Mouse (Mus musculus): ENCODE data around the gene Shank1. TPM values are rescaled to one million over a fixed set of nuclear protein-coding genes. Genes with fewer than 3 reads are reported as not detected.

Shank1 gene
- polyA plus RNA-seq, 1 experiment = 0.10 TPM

- TF ChIP-seq TCF12 (IDR thresholded peaks at IDR 0.05; ENCODE audit: insufficient read depth, poor library complexity, severe bottlenecking) = no peak
- TF ChIP-seq REST (IDR thresholded peaks at IDR 0.05; ENCODE audit: insufficient read depth, insufficient read length) = no peak
- TF ChIP-seq CEBPB (IDR thresholded peaks at IDR 0.05; ENCODE audit: insufficient read depth, poor library complexity, severe bottlenecking) = no peak
- TF ChIP-seq TCF3 (IDR thresholded peaks at IDR 0.05; ENCODE audit: insufficient read length, low read depth) = no peak
- TF ChIP-seq USF1 (IDR thresholded peaks at IDR 0.05; ENCODE audit: low read depth) = no peak
- TF ChIP-seq POLR2A (IDR thresholded peaks at IDR 0.05; ENCODE audit: insufficient read length, low read depth) = no peak
- TF ChIP-seq MAX (IDR thresholded peaks at IDR 0.05; ENCODE audit: low read depth) = no peak
- no peak for TF ChIP-seq MYOG (IDR thresholded peaks at IDR 0.05; ENCODE audit: control insufficient read depth in 1 of 3, insufficient read depth in 1 of 3, insufficient read length in 2 of 3, low read depth in 2 of 3)
- TF ChIP-seq MYOD1 (IDR thresholded peaks at IDR 0.05; ENCODE audit: control insufficient read depth in 1 of 3, insufficient read length in 2 of 3, low read depth in 2 of 3) = no peak
- no peak for TF ChIP-seq POLR2AphosphoS2 (IDR thresholded peaks at IDR 0.05; ENCODE audit: insufficient read length, low read depth)
- no peak for TF ChIP-seq E2F4 (IDR thresholded peaks at IDR 0.05; ENCODE audit: insufficient read depth)
- no peak for TF ChIP-seq SRF (IDR thresholded peaks at IDR 0.05; ENCODE audit: control insufficient read depth, insufficient read length, low read depth)
- Histone ChIP-seq H3K36me3 (ENCODE audit: control insufficient read depth, insufficient read depth) (no peaks in the 10 kb centered on the region), H3K4me3 (no peak overlapping the region), H3K79me2 (ENCODE audit: control insufficient read depth, insufficient read depth) (no peaks in the 10 kb centered on the region), H3ac (ENCODE audit: control insufficient read depth, insufficient read length) (no peak overlapping the region), H3K27me3 (ENCODE audit: control insufficient read depth, insufficient read depth, insufficient read length) (peaks cover 57% of the 10 kb centered on the region), H3K4me2 (ENCODE audit: low read depth) (no peak overlapping the region)
Observed at GRCm38 (mm10) chr7:44274096-44274495, 36.0 kb upstream of the Shank1 start.

DNA sequence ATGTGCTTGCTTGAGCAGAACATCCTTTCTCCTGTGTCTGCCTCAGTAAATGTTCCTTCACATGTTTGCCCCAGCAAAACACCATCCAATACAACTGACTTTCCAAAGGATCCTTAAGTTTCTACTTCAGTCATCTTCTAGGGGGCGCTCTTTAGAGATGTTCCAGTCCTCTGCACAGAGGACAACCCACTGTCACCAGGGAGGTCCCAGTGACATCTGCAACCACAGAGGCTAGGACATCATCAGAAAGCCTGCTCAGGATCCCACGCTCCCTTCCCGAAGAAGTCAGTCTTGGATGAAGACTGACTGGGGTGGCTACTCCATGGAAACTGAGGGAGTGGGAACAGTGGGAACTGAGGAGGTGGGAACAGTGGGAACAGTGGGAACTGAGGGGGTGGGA is 34.5 kb upstream of the Shank1 start:
- H3K4me3 ChIP-seq = no peak overlapping the region

DNA sequence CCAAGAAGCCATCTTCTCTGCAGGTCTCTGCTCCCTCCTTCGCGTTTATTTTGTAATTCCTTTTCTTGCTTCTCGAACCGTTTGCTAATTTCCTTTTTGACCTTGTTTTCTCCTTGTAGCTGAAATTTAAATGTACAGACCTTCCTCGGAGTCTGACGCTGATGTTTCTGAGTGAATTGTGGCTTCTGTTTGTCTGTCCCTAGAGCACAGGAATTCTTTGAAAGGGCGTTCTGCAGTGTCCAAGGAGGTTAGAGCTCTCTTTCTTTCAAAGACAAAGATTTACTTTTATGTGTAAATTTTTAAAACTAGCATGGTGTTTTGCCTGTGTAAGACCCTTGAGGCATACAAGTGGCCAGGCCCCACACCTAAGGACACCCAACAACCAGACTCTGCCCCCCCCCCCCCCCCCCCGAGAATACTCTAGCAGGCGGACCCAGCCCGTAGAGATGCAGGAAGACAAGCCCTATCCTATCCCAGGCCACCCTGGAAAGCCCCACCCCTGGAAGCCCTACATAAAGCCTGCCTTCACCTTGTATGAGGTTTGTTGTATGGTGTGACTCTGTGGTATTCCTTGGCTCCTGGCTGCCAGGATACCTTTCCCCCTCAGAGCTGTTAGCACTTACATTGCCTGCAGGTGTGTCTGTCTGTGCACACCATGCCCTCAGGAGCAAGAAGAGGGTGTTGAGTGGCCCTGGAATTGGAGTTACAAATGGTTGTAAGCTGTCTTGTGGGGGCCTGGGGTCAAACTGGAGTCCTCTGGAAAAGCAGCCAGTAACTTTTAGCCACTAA is 33.4 kb upstream of the Shank1 start:
- Histone ChIP-seq H3K36me3 (ENCODE audit: control insufficient read depth, insufficient read depth) (no peaks in the 10 kb centered on the region), H3K4me3 (no peak overlapping the region), H3ac (ENCODE audit: control insufficient read depth, insufficient read length) (no peak overlapping the region), H3K27me3 (ENCODE audit: control insufficient read depth, insufficient read depth, insufficient read length) (peaks cover 58% of the 10 kb centered on the region), H3K4me2 (ENCODE audit: low read depth) (no peak overlapping the region), H3K79me2 (ENCODE audit: control insufficient read depth, insufficient read depth) (no peaks in the 10 kb centered on the region)
- TF ChIP-seq E2F4 (IDR thresholded peaks at IDR 0.05; ENCODE audit: insufficient read depth) = no peak
- no peak for TF ChIP-seq USF1 (IDR thresholded peaks at IDR 0.05; ENCODE audit: low read depth)
- no peak for TF ChIP-seq TCF12 (IDR thresholded peaks at IDR 0.05; ENCODE audit: insufficient read depth, poor library complexity, severe bottlenecking)
- no peak for TF ChIP-seq POLR2AphosphoS2 (IDR thresholded peaks at IDR 0.05; ENCODE audit: insufficient read length, low read depth)
- no peak for TF ChIP-seq MAX (IDR thresholded peaks at IDR 0.05; ENCODE audit: low read depth)
- no peak for TF ChIP-seq MYOG (IDR thresholded peaks at IDR 0.05; ENCODE audit: control insufficient read depth in 1 of 3, insufficient read depth in 1 of 3, insufficient read length in 2 of 3, low read depth in 2 of 3)
- no peak for TF ChIP-seq MYOD1 (IDR thresholded peaks at IDR 0.05; ENCODE audit: control insufficient read depth in 1 of 3, insufficient read length in 2 of 3, low read depth in 2 of 3)
- TF ChIP-seq CEBPB (IDR thresholded peaks at IDR 0.05; ENCODE audit: insufficient read depth, poor library complexity, severe bottlenecking) = no peak
- TF ChIP-seq SRF (IDR thresholded peaks at IDR 0.05; ENCODE audit: control insufficient read depth, insufficient read length, low read depth) = no peak
- TF ChIP-seq TCF3 (IDR thresholded peaks at IDR 0.05; ENCODE audit: insufficient read length, low read depth) = no peak
- TF ChIP-seq REST (IDR thresholded peaks at IDR 0.05; ENCODE audit: insufficient read depth, insufficient read length) = no peak
- TF ChIP-seq POLR2A (IDR thresholded peaks at IDR 0.05; ENCODE audit: insufficient read length, low read depth) = no peak

More for the DNA sequence above, 34.5 kb upstream of the Shank1 start:
- no peak overlapping the region for H3ac ChIP-seq (ENCODE audit: control insufficient read depth, insufficient read length)
- peaks cover 56% of the 10 kb centered on the region for H3K27me3 ChIP-seq (ENCODE audit: control insufficient read depth, insufficient read depth, insufficient read length)
- H3K4me2 ChIP-seq (ENCODE audit: low read depth) = no peak overlapping the region
- H3K36me3 ChIP-seq (ENCODE audit: control insufficient read depth, insufficient read depth) = no peaks in the 10 kb centered on the region
- H3K79me2 ChIP-seq (ENCODE audit: control insufficient read depth, insufficient read depth) = no peaks in the 10 kb centered on the region
- TF ChIP-seq REST (IDR thresholded peaks at IDR 0.05; ENCODE audit: insufficient read depth, insufficient read length) = no peak
- TF ChIP-seq POLR2A (IDR thresholded peaks at IDR 0.05; ENCODE audit: insufficient read length, low read depth) = no peak
- TF ChIP-seq MAX (IDR thresholded peaks at IDR 0.05; ENCODE audit: low read depth) = no peak
- no peak for TF ChIP-seq CEBPB (IDR thresholded peaks at IDR 0.05; ENCODE audit: insufficient read depth, poor library complexity, severe bottlenecking)
- TF ChIP-seq TCF12 (IDR thresholded peaks at IDR 0.05; ENCODE audit: insufficient read depth, poor library complexity, severe bottlenecking) = no peak
- TF ChIP-seq MYOG (IDR thresholded peaks at IDR 0.05; ENCODE audit: control insufficient read depth in 1 of 3, insufficient read depth in 1 of 3, insufficient read length in 2 of 3, low read depth in 2 of 3) = no peak

GRCm38 (mm10) chr7:44277250-44277622 is 32.8 kb upstream of the Shank1 start:
- no peak for TF ChIP-seq MYOG (IDR thresholded peaks at IDR 0.05; ENCODE audit: control insufficient read depth in 1 of 3, insufficient read depth in 1 of 3, insufficient read length in 2 of 3, low read depth in 2 of 3)
- no peak for TF ChIP-seq TCF3 (IDR thresholded peaks at IDR 0.05; ENCODE audit: insufficient read length, low read depth)
- no peak for TF ChIP-seq MAX (IDR thresholded peaks at IDR 0.05; ENCODE audit: low read depth)
- TF ChIP-seq POLR2A (IDR thresholded peaks at IDR 0.05; ENCODE audit: insufficient read length, low read depth) = no peak
- H3K27me3 ChIP-seq (ENCODE audit: control insufficient read depth, insufficient read depth, insufficient read length) = peaks cover 58% of the 10 kb centered on the region

DNA sequence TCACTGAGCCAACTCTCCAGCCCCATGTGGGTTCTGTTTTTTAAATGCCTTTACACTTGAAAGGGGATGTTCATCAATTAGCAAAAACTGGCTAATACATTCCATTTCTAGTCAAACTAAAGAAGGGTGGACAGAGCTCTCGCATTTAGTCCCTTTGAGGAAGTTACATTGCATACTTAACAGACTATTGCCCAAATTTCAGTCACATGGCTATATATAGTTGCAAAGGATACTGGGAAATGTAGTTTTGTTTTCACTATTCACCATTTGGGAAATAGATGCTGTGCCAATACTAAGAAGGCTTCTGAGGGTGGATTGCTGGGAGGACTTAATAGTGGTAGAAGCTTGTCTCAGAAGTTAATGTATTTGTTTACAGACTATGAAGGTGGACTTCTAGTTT is 29.1 kb upstream of the Shank1 start:
- H3K4me2 ChIP-seq (ENCODE audit: low read depth) = no peak overlapping the region
- no peak overlapping the region for H3ac ChIP-seq (ENCODE audit: control insufficient read depth, insufficient read length)
- H3K79me2 ChIP-seq (ENCODE audit: control insufficient read depth, insufficient read depth) = no peaks in the 10 kb centered on the region
- no peaks in the 10 kb centered on the region for H3K36me3 ChIP-seq (ENCODE audit: control insufficient read depth, insufficient read depth)
- H3K27me3 ChIP-seq (ENCODE audit: control insufficient read depth, insufficient read depth, insufficient read length) = peaks cover 36% of the 10 kb centered on the region
- H3K4me3 ChIP-seq = no peak overlapping the region
- TF ChIP-seq TCF12 (IDR thresholded peaks at IDR 0.05; ENCODE audit: insufficient read depth, poor library complexity, severe bottlenecking) = no peak
- TF ChIP-seq USF1 (IDR thresholded peaks at IDR 0.05; ENCODE audit: low read depth) = peak; percentile 52
- TF ChIP-seq E2F4 (IDR thresholded peaks at IDR 0.05; ENCODE audit: insufficient read depth) = no peak
- no peak for TF ChIP-seq POLR2A (IDR thresholded peaks at IDR 0.05; ENCODE audit: insufficient read length, low read depth)
- TF ChIP-seq POLR2AphosphoS2 (IDR thresholded peaks at IDR 0.05; ENCODE audit: insufficient read length, low read depth) = no peak
- TF ChIP-seq MYOD1 (IDR thresholded peaks at IDR 0.05; ENCODE audit: control insufficient read depth in 1 of 3, insufficient read length in 2 of 3, low read depth in 2 of 3) = no peak
- no peak for TF ChIP-seq CEBPB (IDR thresholded peaks at IDR 0.05; ENCODE audit: insufficient read depth, poor library complexity, severe bottlenecking)

More at GRCm38 (mm10) chr7:44277250-44277622, 32.8 kb upstream of the Shank1 start:
- Histone ChIP-seq H3ac (ENCODE audit: control insufficient read depth, insufficient read length) (no peak overlapping the region), H3K79me2 (ENCODE audit: control insufficient read depth, insufficient read depth) (no peaks in the 10 kb centered on the region), H3K4me2 (ENCODE audit: low read depth) (no peak overlapping the region), H3K36me3 (ENCODE audit: control insufficient read depth, insufficient read depth) (no peaks in the 10 kb centered on the region), H3K4me3 (no peak overlapping the region)
